ENCODE assay signal across 13 mouse cellular contexts in the genomic region with DNA sequence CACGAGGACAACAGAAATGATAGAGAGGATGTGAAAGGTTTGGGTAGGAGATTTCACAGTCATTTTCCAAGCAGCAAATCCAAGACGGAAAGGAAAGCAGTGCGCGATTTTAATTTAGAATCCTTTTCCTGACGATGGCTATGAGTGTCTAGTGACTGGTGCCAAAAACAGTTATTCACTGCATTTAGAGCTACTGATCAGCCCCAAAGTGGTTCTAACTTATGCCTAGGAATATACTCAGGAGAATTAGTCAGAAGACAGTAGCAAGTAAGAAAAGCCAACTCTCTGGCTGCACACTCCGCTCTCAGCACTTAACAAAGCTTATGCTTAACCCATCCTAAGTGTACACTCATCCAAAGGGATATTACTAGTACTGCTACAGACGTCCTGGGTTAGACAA.
DNase-seq lines count a peak whose midpoint lies in the region; ATAC-seq lines count a peak whose summit lies in the region.
"Had no signal": no experiment of that assay in that cellular context is flagged by ENCODE, and none has a peak within 500 bp of the region (broad histone marks: within the 10 kb centered on the region; RNA-seq: fewer than 3 reads in every experiment).

No protein-coding gene starts in this region.

- no peak for DNase-seq in frontal cortex, postnatal 10 days (ENCODE audit: low spot score in 2 of 2)
- peak; percentile 40 to 69 for DNase-seq in left cerebral cortex, postnatal 14 days (ENCODE audit: low spot score in 2 of 2)
- DNase-seq in left cerebral cortex, adult 8-10 months (ENCODE audit: low spot score in 2 of 2), result no peak
- DNase-seq in brain, adult 2 months (ENCODE audit: low read depth, low spot score), result peak; percentile 78
- peak; percentile 80 for DNase-seq in telencephalon, adult 2 months (ENCODE audit: low read depth, low spot score)
- DNase-seq: adrenal gland, postnatal 14 days; cerebellum, adult 18-20 months; gastrocnemius, postnatal 14 days; heart, adult 2 months; heart, postnatal 14 days had no signal

- intact Hi-C loops in left cerebral cortex, postnatal 14 days (cut with DNase I), result no loop called here

- peak; percentile 82 for ATAC-seq in frontal cortex, adult (ENCODE audit: low TSS enrichment)
- ATAC-seq: activated CD4-positive, CD25-positive, alpha-beta regulatory T cell, adult 4 months; Patski had no signal

Comparison
In these comparisons a context has a peak if more than half of its experiments do, and no peak if none do; other contexts are left out.
1. DNase-seq: peak in left cerebral cortex, postnatal 14 days (2 of 2), brain, adult 2 months (single experiment) and telencephalon, adult 2 months (single experiment); none in frontal cortex, postnatal 10 days (0 of 2) and left cerebral cortex, adult 8-10 months (0 of 2).